Mouse (Mus musculus): Measurements from ENCODE around the gene Nos1.
"Not testable (repeated sequence)": the region's sequence is repeated elsewhere in the genome, so short reads cannot be mapped to it uniquely, and the experiment has no call there.

The Nos1 gene

GRCm38 (mm10) chr5:117839501-117839900, 58.7 kb downstream of the Nos1 start:
- no peak for DNase-seq (ENCODE audit: low spot score in 2 of 2)

DNA sequence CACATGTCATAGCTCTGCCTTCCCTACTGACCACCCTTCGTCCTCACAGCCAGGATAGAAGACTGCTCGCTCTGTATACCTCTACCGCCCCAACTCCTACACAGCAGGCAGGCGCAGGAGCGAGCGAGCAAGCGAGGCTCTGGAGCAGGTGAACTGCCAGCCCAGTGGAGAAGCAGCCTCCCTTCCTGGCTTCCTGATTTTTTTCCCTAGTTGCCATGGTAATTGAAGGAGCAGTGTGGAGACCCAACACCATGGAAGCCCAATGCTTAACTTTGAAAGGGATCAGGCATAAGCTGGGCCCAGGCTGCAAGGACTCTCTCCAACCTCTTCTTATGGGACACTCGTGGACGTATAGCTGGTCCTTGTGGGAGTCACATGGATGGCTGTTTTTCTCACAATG, 59.4 kb downstream of the Nos1 start:
- no peak for DNase-seq (ENCODE audit: low spot score in 2 of 2)

DNA sequence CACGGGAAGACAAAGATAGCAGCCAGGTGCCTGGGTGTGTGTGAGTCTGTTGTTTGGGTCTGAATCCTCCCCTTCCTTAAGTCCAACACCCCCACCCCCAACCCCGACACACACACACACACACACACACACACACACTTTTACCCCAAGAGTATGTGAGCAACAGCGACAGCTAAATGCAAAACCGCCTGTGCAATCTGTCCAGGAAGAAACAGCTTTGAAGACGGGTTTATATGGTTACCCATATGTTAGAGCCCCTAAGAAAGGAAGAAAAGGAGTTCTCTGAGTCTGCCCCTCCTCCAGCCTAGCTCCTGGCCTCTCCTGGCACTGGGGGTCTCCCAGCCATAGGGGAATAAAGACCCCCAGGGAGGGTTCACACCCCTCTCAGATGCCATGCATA, 60.2 kb downstream of the Nos1 start:
- peak in 1 of 2 experiments; percentile 9 for DNase-seq (ENCODE audit: low spot score in 2 of 2)

- peak in 1 of 2 experiments; percentile 12 for DNase-seq (ENCODE audit: low spot score in 2 of 2)
Measured at GRCm38 (mm10) chr5:117841651-117842347, 61.0 kb downstream of the Nos1 start.

DNA sequence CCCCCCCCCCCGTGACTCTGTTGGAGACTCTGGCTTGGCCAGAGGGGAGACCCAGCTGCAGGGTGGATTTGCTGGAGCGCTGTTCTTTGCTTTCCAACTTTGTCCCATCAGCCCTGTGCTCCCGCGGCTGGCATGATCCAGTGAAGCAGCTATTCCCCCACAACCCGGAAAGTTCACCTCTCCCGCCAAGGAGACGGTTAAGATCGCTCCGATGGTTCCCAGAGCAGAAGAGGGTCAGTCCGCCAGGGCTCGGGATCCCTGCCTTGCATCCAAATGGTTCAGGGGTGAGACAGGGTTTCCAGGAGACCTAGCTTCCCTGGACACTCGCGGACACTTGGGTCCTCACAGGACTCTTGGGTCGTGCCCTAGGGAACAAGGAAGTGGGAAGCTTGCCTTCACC, 61.9 kb downstream of the Nos1 start:
- DNase-seq (ENCODE audit: low spot score in 2 of 2): no peak

GRCm38 (mm10) chr5:117844611-117845010, 63.8 kb downstream of the Nos1 start:
- no peak for DNase-seq (ENCODE audit: low spot score in 2 of 2)

GRCm38 (mm10) chr5:117850474-117850873, 69.6 kb downstream of the Nos1 start:
- no peak for DNase-seq (ENCODE audit: low spot score in 2 of 2)

DNA sequence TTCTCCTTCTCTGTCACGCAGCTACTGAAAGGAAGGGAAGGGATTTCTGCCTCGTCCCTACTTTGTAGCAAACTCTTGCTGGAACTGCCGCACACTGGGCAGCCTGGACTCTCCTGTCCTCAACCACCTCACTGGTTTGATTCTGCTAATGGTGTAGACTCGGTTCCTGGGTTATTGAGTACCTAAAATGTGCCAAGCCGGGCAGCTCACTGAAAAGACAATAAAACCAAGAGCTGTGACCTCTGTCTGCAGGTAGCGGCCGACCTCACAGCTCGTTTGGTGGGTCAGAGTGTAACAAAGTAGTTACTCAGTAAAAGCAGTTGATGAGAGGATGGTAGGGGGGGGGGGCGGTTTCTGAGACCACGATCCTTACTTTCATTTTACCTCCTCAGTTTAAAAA, 72.9 kb downstream of the Nos1 start:
- no peak for DNase-seq (ENCODE audit: low spot score in 2 of 2)

DNA sequence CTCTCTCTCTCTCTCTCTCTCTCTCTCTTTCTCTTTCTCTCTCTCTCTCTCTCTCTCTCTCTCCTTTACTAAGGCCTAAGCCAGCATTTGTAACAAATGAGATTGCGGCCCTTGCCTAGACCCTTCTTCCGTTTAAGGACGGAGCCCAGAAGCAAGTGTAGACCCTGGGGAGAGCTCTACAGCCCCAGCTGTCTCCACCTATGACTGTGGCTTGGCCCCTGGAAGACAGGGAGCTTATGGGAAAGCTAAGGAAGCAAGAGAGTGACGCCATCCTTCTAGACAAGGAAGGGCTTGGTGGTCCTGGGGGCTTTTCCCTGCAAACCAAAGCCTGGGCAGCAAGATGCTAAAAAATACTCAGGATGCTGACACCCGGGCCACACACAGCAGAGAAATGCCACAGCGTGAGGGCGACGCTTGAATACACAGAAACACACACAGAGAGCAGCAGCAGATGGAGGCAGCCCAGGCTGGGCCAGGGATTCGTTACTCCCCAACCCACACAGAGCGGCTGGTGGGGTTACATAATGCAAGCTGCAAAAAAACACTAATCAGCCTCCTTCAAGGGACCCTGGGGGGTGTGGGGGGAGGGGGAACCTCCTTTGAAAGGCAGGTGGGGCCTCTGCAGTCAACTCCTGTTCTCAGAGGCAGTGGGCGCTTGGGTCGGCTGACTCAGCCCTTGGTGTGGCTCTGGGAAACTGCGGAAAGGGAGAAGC, 83.9 kb downstream of the Nos1 start:
- peak; percentile 67 to 68 for DNase-seq (ENCODE audit: low spot score in 2 of 2)

DNA sequence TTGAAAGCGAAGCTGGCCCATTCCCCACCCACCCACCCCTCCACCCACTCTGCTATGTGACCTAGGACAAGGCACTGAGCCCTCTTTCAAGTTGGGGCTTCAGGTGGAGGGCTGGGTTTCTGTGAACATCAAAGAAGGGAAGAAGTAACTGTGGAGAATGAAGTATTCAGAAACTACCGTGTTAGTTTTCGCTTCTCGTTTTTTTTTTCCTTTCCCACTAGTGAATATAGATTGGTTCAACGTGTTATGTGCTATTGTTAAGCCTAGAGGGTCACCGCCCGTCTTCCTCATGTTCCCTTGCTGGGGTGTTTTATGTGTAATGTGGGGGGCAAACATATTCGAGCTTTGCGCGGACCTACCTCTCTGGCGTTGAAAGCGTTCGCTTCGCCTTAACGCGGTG, 85.0 kb downstream of the Nos1 start:
- DNase-seq (ENCODE audit: low spot score in 2 of 2): no peak

- DNase-seq (ENCODE audit: low spot score in 2 of 2): no peak
Measured at GRCm38 (mm10) chr5:117871614-117872013, 90.8 kb downstream of the Nos1 start.

- DNase-seq (ENCODE audit: low spot score in 2 of 2): no peak
Measured at GRCm38 (mm10) chr5:117873807-117874206, 93.0 kb downstream of the Nos1 start.

- no peak for DNase-seq (ENCODE audit: low spot score in 2 of 2)
Measured at GRCm38 (mm10) chr5:117874236-117874635, 93.4 kb downstream of the Nos1 start.

DNA sequence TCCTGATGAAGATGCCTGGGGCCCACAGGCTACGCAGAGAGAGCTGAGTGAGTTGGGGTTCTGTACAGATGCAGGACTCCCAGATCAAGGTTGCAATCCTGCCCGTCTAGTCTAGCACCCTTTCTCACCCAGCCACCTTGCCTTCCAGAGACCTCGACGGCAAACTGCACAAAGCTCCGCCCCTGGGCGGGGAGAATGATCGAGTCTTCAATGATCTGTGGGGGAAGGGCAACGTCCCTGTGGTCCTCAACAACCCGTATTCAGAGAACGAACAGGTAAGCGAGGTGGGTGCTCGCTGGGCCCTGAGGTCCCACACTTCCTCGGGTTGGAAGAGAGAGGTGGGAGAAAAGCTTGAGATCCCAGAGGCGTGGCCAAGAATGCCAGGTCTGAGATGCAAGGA, 98.3 kb downstream of the Nos1 start:
- no peak for DNase-seq (ENCODE audit: low spot score in 2 of 2)

GRCm38 (mm10) chr5:117880916-117881555, 100.2 kb downstream of the Nos1 start:
- DNase-seq (ENCODE audit: low spot score in 2 of 2): peak; percentile 5 to 22

DNA sequence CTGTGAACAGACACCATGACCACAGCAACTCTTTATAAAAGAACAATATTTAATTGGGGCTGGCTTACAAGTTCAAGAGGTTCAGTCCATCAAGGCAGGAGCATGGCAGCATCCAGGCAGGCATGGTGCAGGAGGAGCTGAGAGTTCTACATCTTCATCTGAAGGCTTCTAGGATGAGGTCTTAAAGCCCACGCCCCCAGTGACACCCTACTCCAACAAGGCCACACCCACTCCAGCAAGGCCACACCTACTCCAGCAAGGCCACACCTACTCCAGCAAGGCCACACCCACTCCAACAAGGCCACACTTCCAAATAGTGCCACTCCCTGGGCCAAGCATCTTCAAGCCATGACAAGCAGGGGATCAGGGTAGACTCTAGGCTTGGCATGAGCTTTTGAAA, 101.6 kb downstream of the Nos1 start:
- DNase-seq (ENCODE audit: low spot score in 2 of 2): not testable (repeated sequence)

GRCm38 (mm10) chr5:117884991-117885390, 104.2 kb downstream of the Nos1 start:
- DNase-seq (ENCODE audit: low spot score in 2 of 2): no peak

GRCm38 (mm10) chr5:117888126-117888525, 107.3 kb downstream of the Nos1 start:
- no peak for DNase-seq (ENCODE audit: low spot score in 2 of 2)

DNA sequence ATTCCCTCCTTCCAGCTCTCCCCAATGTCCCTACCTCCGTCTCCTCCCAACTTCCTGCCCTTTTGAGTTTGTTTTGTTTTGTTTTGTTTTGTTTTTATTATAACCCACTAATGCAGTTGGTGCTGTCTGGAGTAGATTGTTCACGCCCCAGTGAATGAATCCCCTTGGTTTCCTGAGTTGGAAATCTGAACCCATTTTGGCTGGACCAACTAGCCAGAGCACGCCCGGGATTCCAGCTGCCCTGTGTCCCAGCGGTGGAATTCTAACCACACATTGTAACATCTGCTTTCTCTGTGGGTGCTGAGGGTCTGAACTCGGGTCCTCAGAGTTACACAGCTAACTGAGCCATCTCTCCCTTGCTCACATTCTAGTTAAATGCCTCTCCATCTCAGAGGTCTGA, 108.1 kb downstream of the Nos1 start:
- DNase-seq (ENCODE audit: low spot score in 2 of 2): no peak

GRCm38 (mm10) chr5:117889571-117889970, 108.7 kb downstream of the Nos1 start:
- no peak for DNase-seq (ENCODE audit: low spot score in 2 of 2)

GRCm38 (mm10) chr5:117890871-117891270, 110.0 kb downstream of the Nos1 start:
- DNase-seq (ENCODE audit: low spot score in 2 of 2): peak in 1 of 2 experiments; percentile 9

DNA sequence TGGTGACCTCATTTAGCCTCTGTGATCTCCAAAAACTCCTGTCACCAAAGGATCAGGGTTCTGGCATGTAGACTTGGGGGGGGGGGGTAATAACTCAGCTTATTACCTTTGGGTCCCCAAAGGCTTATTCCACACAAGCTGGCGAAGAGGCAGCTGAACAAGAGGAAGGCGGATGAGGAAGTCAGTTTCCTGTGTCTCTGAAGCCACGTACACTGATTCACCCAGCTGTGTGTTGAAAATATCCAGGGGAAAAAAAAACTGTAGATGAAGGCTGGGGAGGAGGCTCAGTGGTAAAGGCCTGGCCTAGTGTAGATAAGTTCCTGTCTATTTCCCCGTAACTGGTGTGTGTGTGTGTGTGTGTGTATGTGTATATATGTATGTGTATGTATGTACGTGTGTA, 110.7 kb downstream of the Nos1 start:
- no peak for DNase-seq (ENCODE audit: low spot score in 2 of 2)

DNA sequence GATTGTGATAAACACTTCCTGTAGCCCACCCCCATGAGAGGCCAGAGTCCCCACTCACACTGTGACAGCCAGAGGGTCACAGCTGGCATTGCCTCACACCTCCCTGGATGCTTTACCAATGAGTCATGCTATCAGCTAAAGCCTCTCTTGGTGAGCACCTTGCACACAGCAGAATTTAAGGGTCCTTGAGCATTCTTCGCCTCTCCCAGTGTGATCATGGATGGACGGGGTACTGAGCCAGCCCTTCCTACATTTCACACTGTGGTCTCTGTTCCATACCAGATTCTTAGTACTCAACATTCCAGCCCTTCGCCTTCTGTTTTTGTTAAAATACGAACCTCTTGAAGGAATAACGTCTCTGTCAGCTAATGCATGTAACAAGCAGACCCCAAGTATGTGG, 113.2 kb downstream of the Nos1 start:
- no peak for DNase-seq (ENCODE audit: low spot score in 2 of 2)

All from right cerebral cortex, postnatal 36 days (tissue).